Mouse (Mus musculus) hindbrain, postnatal 0 days (tissue): ENCODE results near the gene Pcgf1. TPM values are rescaled to one million over a fixed set of nuclear protein-coding genes. Genes with fewer than 3 reads are reported as not detected.

Experiments used
- ATAC-seq: fragments of 200-750 bp; cut with Nextera tagmentation; 2 replicates; pipeline ENCODE4 v1.8.0; 2017; ENCODE audit warnings: mild to moderate bottlenecking, moderate TSS enrichment, moderate library complexity
- DNase-seq: peaks from one replicate; pipeline ENCODE4 v3.0.0-alpha.2; 2015; ENCODE audit warnings: low spot score
- H3K27ac ChIP-seq: fragments of 300-500 bp; sonication (generic); 2 replicates; pipeline ENCODE4 v1.5.1; 2014; ENCODE audit warnings: mild to moderate bottlenecking
- H3K27me3 ChIP-seq: fragments of 300-500 bp; sonication (generic); 2 replicates; pipeline ENCODE4 v1.6.1; 2014; ENCODE audit warnings: low read length, mixed read lengths; ENCODE audit not compliant: insufficient read depth
- H3K36me3 ChIP-seq: fragments of 300-500 bp; sonication (generic); 2 replicates; pipeline ENCODE4 v1.6.1; 2014; ENCODE audit warnings: low read length, mixed read lengths; ENCODE audit not compliant: insufficient read depth
- H3K4me1 ChIP-seq: fragments of 300-500 bp; sonication (generic); 2 replicates; pipeline ENCODE4 v1.6.1; 2014; ENCODE audit warnings: antibody characterized with exemption, low read length, mixed read lengths; ENCODE audit not compliant: insufficient read depth
- H3K4me2 ChIP-seq: fragments of 300-500 bp; sonication (generic); 2 replicates; pipeline ENCODE4 v1.6.1; 2014; ENCODE audit warnings: low read depth, mild to moderate bottlenecking, low read length, moderate library complexity, mixed read lengths
- H3K4me3 ChIP-seq: fragments of 300-500 bp; sonication (generic); 2 replicates; pipeline ENCODE4 v1.5.1; 2014; ENCODE audit warnings: low read length
- H3K9ac ChIP-seq: fragments of 300-500 bp; sonication (generic); replicated peaks from 2 replicates; pipeline ENCODE4 v1.6.1; 2014; ENCODE audit warnings: mild to moderate bottlenecking, low read length, moderate library complexity, mixed read lengths
- H3K9me3 ChIP-seq: fragments of 300-500 bp; sonication (generic); 2 replicates; pipeline ENCODE4 v1.6.1; 2016; ENCODE audit warnings: low read length, mixed read lengths
- CTCF ChIP-seq: IDR thresholded peaks from 2 replicates; pipeline ENCODE4 v1.5.1; 2016; ENCODE audit warnings: antibody characterized with exemption, control low read depth, low read depth
- WGBS: fragments of 180-500 bp; shearing (Covaris S2); extraction: QIAGEN DNeasy Blood & Tissue Kit; methylation state at CpG from one replicate; pipeline ENCODE4 v1.1.7; 2014; 5-methylcytosine and 5-hydroxymethylcytosine counted together
- polyA plus RNA-seq: library from polyadenylated mRNA; unstranded; fragments of >200 nt; fragmentation: Nextera tagmentation; extraction: Ambion mirVana; gene quantifications from 2 replicates; pipeline ENCODE4 v1.2.1, GENCODE M21; 2015
- total RNA-seq: library from RNA; depleted of rRNA; stranded (reverse); fragments of >200 nt; gene quantifications from 2 replicates; pipeline ENCODE4 v1.2.3, GENCODE M21; 2014

Pcgf1 gene
- total and polyA plus RNA-seq, 2 experiments from 2014 or later: 11.0 to 27.8 TPM

GRCm38 (mm10) chr6:83070311-83071219, 7.1 kb upstream of the Pcgf1 start:
- DNase-seq: no peak
- Histone ChIP-seq H3K4me3 (peak overlapping the region; percentile 1; the same call in 1 of the 2 replicates), H3K27me3 (peaks cover 89% of the 10 kb centered on the region), H3K4me1 (no peaks in the 10 kb centered on the region), H3K27ac (no peak overlapping the region), H3K9ac (no peak overlapping the region), H3K36me3 (no peaks in the 10 kb centered on the region), H3K4me2 (no peak overlapping the region; the same call in 1 of the 2 replicates), H3K9me3 (no peaks in the 10 kb centered on the region)
- no peak for ATAC-seq
- no peak for TF ChIP-seq CTCF
- WGBS: 2% methylated on average over 56 of the region's 58 CpGs

- Histone ChIP-seq H3K27me3 (peaks cover 85% of the 10 kb centered on the region), H3K36me3 (no peaks in the 10 kb centered on the region), H3K4me3 (no peak overlapping the region), H3K9ac (no peak overlapping the region), H3K27ac (no peak overlapping the region), H3K4me2 (no peak overlapping the region), H3K4me1 (no peaks in the 10 kb centered on the region), H3K9me3 (no peaks in the 10 kb centered on the region)
- TF ChIP-seq CTCF: no peak
- ATAC-seq: peak; percentile 27; the same call in 1 of the 2 replicates
- no peak for DNase-seq
- under 1% methylated on average over 19 of the region's 24 CpGs for WGBS
Measured at GRCm38 (mm10) chr6:83071220-83071619, 6.4 kb upstream of the Pcgf1 start.

- Histone ChIP-seq H3K9ac (no peak overlapping the region), H3K27me3 (peaks cover 54% of the 10 kb centered on the region), H3K36me3 (no peaks in the 10 kb centered on the region), H3K9me3 (no peaks in the 10 kb centered on the region), H3K27ac (no peak overlapping the region), H3K4me3 (no peak overlapping the region), H3K4me2 (no peak overlapping the region), H3K4me1 (no peaks in the 10 kb centered on the region)
- DNase-seq: no peak
- 9% methylated on average over 2 of the region's 2 CpGs for WGBS
- ATAC-seq: no peak
- TF ChIP-seq CTCF: peak; percentile 35
Measured at GRCm38 (mm10) chr6:83074979-83075378, 2.7 kb upstream of the Pcgf1 start.

GRCm38 (mm10) chr6:83078324-83078858, 722 bp downstream of the Pcgf1 start:
- no peaks in the 10 kb centered on the region for H3K9me3 ChIP-seq
- WGBS: under 1% methylated on average over 46 of the region's 46 CpGs
- H3K4me1 ChIP-seq: no peaks in the 10 kb centered on the region
- peak overlapping the region; percentile 59 for H3K9ac ChIP-seq
- H3K27me3 ChIP-seq: peaks cover 24% of the 10 kb centered on the region
- H3K27ac ChIP-seq: peak overlapping the region; percentile 95
- DNase-seq: peak; percentile 99
- H3K4me2 ChIP-seq: peak overlapping the region; percentile 86
- H3K36me3 ChIP-seq: 0 out of 2 replicates have a peak, but pooled peaks cover 4% of the 10 kb centered on the region
- TF ChIP-seq CTCF: peak; percentile 62
- peak; percentile 94 for ATAC-seq
- H3K4me3 ChIP-seq: peak overlapping the region; percentile 66

GRCm38 (mm10) chr6:83080210-83080609, 2.5 kb downstream of the Pcgf1 start:
- Histone ChIP-seq H3K27me3 (peaks cover 25% of the 10 kb centered on the region), H3K4me3 (no peak overlapping the region), H3K9ac (no peak overlapping the region), H3K4me2 (no peak overlapping the region), H3K4me1 (no peaks in the 10 kb centered on the region), H3K36me3 (0 out of 2 replicates have a peak, but pooled peaks cover 4% of the 10 kb centered on the region), H3K27ac (no peak overlapping the region), H3K9me3 (no peaks in the 10 kb centered on the region)
- 98% methylated on average over 5 of the region's 5 CpGs for WGBS
- no peak for TF ChIP-seq CTCF
- DNase-seq: no peak
- ATAC-seq: no peak

GRCm38 (mm10) chr6:83083497-83083896, 5.8 kb downstream of the Pcgf1 start:
- H3K4me3 ChIP-seq: no peak overlapping the region
- DNase-seq (no peak), ATAC-seq (no peak)
- 0 out of 2 replicates have a peak, but pooled peaks cover 4% of the 10 kb centered on the region for H3K36me3 ChIP-seq
- no peaks in the 10 kb centered on the region for H3K9me3 ChIP-seq
- H3K27ac ChIP-seq: no peak overlapping the region
- no peak overlapping the region for H3K9ac ChIP-seq
- 6% methylated on average over 5 of the region's 5 CpGs for WGBS
- H3K4me2 ChIP-seq: no peak overlapping the region
- no peaks in the 10 kb centered on the region for H3K4me1 ChIP-seq
- peaks cover 47% of the 10 kb centered on the region for H3K27me3 ChIP-seq
- TF ChIP-seq CTCF: no peak
